Mouse (Mus musculus): Measurements from ENCODE around the gene Gm10974. TPM values are rescaled to one million over a fixed set of nuclear protein-coding genes. Genes with fewer than 3 reads are reported as not detected.

Gene Gm10974
- total and polyA plus RNA-seq, 2 experiments from 2014 or later = not detected

DNA sequence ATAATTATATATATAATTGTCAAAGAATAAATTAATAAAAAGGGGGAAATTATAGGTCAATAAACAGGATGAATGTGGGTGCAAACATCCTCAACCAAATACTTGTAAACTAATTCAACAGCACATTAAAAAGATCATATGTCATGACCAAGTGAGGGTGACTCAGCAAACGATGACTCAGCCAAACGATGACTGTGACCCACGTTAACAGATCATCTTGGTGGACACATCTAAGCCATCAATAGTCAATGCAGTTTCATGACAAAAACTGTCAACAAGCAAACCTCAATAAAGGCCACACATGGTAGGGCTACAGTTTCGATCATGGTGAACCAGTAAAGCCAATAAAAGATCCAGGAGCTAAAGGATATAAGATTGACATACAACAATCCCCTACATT lies 6.7 kb upstream of the Gm10974 start:
- H3K27me3 ChIP-seq (ENCODE audit: control insufficient read depth, insufficient read depth, low read length) = no peaks in the 10 kb centered on the region
- H3K4me2 ChIP-seq (ENCODE audit: low read depth, low read length) = no peak overlapping the region
- no peak overlapping the region for H3K9ac ChIP-seq (replicated peaks; ENCODE audit: low read depth, low read length)
- peaks cover 10% of the 10 kb centered on the region; the same call in 1 of the 2 replicates for H3K36me3 ChIP-seq (replicated peaks; ENCODE audit: control insufficient read depth, insufficient read depth, low read length)
- no peak overlapping the region for H3K27ac ChIP-seq (ENCODE audit: low read depth)
- peaks cover 16% of the 10 kb centered on the region for H3K9me3 ChIP-seq (replicated peaks; ENCODE audit: control insufficient read depth, low read length)
- TF ChIP-seq EP300 (IDR thresholded peaks at IDR 0.05; ENCODE audit: low read depth) = no peak
- no peak for TF ChIP-seq CTCF (IDR thresholded peaks at IDR 0.05; ENCODE audit: low read depth)
- no peaks in the 10 kb centered on the region for H3K4me1 ChIP-seq (ENCODE audit: control insufficient read depth, insufficient read depth)
- H3K4me3 ChIP-seq (ENCODE audit: low read depth, low read length) = no peak overlapping the region
- DNase-seq (ENCODE audit: low spot score) (no peak), ATAC-seq (ENCODE audit: insufficient read depth, low read depth) (no peak)
- WGBS = 83% methylated on average over 4 of the region's 4 CpGs

DNA sequence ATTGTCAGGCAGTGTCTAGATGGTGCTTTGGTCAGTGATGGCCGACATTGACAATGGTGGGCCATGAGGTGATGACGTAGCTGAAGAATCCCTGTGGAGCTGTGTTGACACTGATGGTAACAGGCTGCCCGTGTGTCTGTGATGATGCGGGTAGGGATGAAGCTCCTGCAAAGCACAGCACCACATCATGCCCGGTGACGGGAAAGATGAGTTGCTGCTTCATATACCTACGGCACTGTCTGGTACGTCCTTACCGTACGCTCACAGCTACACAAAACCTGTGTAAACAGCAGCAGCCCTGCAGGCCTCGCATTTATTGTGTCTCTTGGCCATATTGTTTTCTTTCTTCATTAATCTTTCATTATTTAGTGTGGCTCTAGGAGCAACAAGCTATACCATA lies 1.2 kb upstream of the Gm10974 start:
- WGBS = 90% methylated on average over 11 of the region's 11 CpGs
- no peak for ATAC-seq (ENCODE audit: insufficient read depth, low read depth)
- TF ChIP-seq EP300 (IDR thresholded peaks at IDR 0.05; ENCODE audit: low read depth) = no peak
- no peak for TF ChIP-seq CTCF (IDR thresholded peaks at IDR 0.05; ENCODE audit: low read depth)

DNA sequence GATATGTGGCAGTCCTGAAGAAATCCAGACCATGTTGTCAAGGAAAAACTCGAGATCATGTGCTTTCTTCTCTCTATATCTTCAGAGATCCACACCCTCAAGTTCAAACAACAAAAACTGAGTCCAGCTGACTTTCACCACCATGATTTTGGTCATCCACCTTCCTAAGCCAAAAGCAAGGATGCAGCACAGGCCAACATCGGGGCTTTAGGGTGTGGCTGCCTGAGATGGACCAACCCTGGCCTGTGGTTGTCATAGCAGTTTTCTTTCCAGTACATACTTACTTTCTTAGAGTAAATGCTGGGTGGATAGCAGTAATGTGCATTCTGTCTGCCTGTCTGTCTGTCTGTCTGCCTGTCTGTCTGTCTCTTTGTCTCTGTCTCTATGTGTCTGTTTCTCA lies 294 bp upstream of the Gm10974 start:
- Histone ChIP-seq H3K9ac (replicated peaks; ENCODE audit: low read depth, low read length) (no peak overlapping the region), H3K27me3 (ENCODE audit: control insufficient read depth, insufficient read depth, low read length) (no peaks in the 10 kb centered on the region), H3K4me1 (ENCODE audit: control insufficient read depth, insufficient read depth) (no peaks in the 10 kb centered on the region; the same call in 1 of the 2 replicates), H3K9me3 (replicated peaks; ENCODE audit: control insufficient read depth, low read length) (peaks cover 12% of the 10 kb centered on the region), H3K4me2 (ENCODE audit: low read depth, low read length) (no peak overlapping the region), H3K4me3 (ENCODE audit: low read depth, low read length) (no peak overlapping the region), H3K36me3 (replicated peaks; ENCODE audit: control insufficient read depth, insufficient read depth, low read length) (peaks cover 3% of the 10 kb centered on the region; the same call in 1 of the 2 replicates), H3K27ac (ENCODE audit: low read depth) (no peak overlapping the region)
- DNase-seq (ENCODE audit: low spot score) (no peak), ATAC-seq (ENCODE audit: insufficient read depth, low read depth) (no peak)
- 66% methylated on average over 2 of the region's 2 CpGs for WGBS
- TF ChIP-seq EP300 (IDR thresholded peaks at IDR 0.05; ENCODE audit: low read depth) (no peak), CTCF (IDR thresholded peaks at IDR 0.05; ENCODE audit: low read depth) (no peak)

More for the DNA sequence above, 1.2 kb upstream of the Gm10974 start:
- H3K9ac ChIP-seq (replicated peaks; ENCODE audit: low read depth, low read length) = no peak overlapping the region
- no peaks in the 10 kb centered on the region; the same call in 1 of the 2 replicates for H3K4me1 ChIP-seq (ENCODE audit: control insufficient read depth, insufficient read depth)
- H3K36me3 ChIP-seq (replicated peaks; ENCODE audit: control insufficient read depth, insufficient read depth, low read length) = peaks cover 10% of the 10 kb centered on the region; the same call in 1 of the 2 replicates
- H3K4me2 ChIP-seq (ENCODE audit: low read depth, low read length) = no peak overlapping the region
- no peak overlapping the region for H3K27ac ChIP-seq (ENCODE audit: low read depth)
- H3K4me3 ChIP-seq (ENCODE audit: low read depth, low read length) = no peak overlapping the region
- DNase-seq (ENCODE audit: low spot score) = no peak
- H3K27me3 ChIP-seq (ENCODE audit: control insufficient read depth, insufficient read depth, low read length) = no peaks in the 10 kb centered on the region
- H3K9me3 ChIP-seq (replicated peaks; ENCODE audit: control insufficient read depth, low read length) = peaks cover 16% of the 10 kb centered on the region

DNA sequence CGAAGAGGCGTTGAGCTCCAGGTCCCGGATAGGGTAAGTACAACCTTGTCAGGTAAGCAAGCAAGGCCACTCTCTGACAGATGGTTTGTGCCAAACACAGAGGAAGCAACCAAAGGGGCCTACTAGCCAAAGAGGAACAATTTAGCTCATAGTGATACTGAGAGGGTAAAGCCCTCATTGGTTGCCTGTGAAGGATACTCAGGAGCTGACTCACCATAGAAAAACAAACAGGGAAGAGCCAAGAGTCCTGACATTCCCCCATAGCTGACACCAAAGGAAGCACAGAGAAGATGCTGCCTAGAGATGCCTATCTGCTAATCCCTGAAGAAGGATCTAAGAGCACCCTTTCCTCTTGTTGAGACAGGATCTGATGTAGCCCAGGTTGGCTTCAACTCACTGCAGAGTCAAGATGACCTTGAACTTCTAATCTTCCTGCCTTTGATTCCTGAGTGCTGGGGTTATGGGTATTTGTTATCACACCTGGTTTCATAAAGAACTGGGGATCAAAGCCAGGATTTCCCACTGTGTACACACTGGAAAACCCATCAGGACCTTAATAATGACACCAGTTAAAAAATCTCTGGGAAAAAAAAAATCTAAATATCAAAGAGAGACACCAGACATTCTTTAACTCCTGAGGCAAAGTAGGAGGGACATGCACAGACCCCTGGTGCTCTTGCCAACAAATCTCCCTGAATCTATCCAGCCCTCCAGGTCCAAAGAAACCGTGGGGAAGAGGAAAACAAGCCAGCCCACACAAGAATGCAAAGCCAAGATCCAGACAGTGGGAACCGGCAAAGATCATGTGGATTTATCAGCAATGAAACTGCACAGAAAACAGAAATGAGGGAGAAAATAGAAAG lies 3.6 kb downstream of the Gm10974 start:
- Histone ChIP-seq H3K9ac (replicated peaks; ENCODE audit: low read depth, low read length) (no peak overlapping the region), H3K9me3 (replicated peaks; ENCODE audit: control insufficient read depth, low read length) (no peaks in the 10 kb centered on the region), H3K4me2 (ENCODE audit: low read depth, low read length) (no peak overlapping the region), H3K4me3 (ENCODE audit: low read depth, low read length) (no peak overlapping the region), H3K27ac (ENCODE audit: low read depth) (0 out of 2 replicates have a peak overlapping the region, but pooled peaks have one; percentile 27), H3K27me3 (ENCODE audit: control insufficient read depth, insufficient read depth, low read length) (no peaks in the 10 kb centered on the region), H3K36me3 (replicated peaks; ENCODE audit: control insufficient read depth, insufficient read depth, low read length) (no peaks in the 10 kb centered on the region), H3K4me1 (ENCODE audit: control insufficient read depth, insufficient read depth) (no peaks in the 10 kb centered on the region; the same call in 1 of the 2 replicates)
- WGBS = 64% methylated on average over 5 of the region's 5 CpGs
- TF ChIP-seq CTCF (IDR thresholded peaks at IDR 0.05; ENCODE audit: low read depth) (no peak), EP300 (IDR thresholded peaks at IDR 0.05; ENCODE audit: low read depth) (no peak)
- DNase-seq (ENCODE audit: low spot score) (no peak), ATAC-seq (ENCODE audit: insufficient read depth, low read depth) (no peak)

DNA sequence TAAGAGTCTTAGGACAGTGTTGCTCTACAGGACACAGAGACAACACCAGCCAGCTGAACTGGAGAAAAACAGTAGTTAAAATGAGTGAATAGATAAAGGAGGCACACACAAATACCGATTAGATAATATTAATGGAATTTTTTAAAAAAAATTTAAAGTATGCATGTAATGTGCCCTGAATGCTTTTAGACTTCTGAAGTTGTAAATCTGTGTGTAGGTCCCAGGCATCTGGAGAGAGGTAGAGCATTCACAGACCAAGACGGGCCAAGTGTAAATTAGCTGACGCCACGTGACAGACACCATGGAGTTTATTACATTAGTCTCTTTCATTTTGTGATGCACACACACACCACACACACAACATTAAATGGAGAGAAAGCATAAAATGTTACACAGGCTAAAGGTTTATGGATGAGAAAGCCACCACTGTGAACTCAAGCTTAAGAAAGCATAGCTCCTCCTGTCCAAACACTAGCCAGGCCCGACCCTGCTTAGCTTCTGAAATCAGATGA lies 4.3 kb downstream of the Gm10974 start:
- Histone ChIP-seq H3K4me3 (ENCODE audit: low read depth, low read length) (no peak overlapping the region), H3K27ac (ENCODE audit: low read depth) (0 out of 2 replicates have a peak overlapping the region, but pooled peaks have one; percentile 27), H3K36me3 (replicated peaks; ENCODE audit: control insufficient read depth, insufficient read depth, low read length) (no peaks in the 10 kb centered on the region), H3K27me3 (ENCODE audit: control insufficient read depth, insufficient read depth, low read length) (no peaks in the 10 kb centered on the region), H3K4me1 (ENCODE audit: control insufficient read depth, insufficient read depth) (no peaks in the 10 kb centered on the region; the same call in 1 of the 2 replicates), H3K9ac (replicated peaks; ENCODE audit: low read depth, low read length) (no peak overlapping the region), H3K9me3 (replicated peaks; ENCODE audit: control insufficient read depth, low read length) (no peaks in the 10 kb centered on the region), H3K4me2 (ENCODE audit: low read depth, low read length) (no peak overlapping the region)
- ATAC-seq (ENCODE audit: insufficient read depth, low read depth) (no peak), DNase-seq (ENCODE audit: low spot score) (no peak)
- TF ChIP-seq EP300 (IDR thresholded peaks at IDR 0.05; ENCODE audit: low read depth) (no peak), CTCF (IDR thresholded peaks at IDR 0.05; ENCODE audit: low read depth) (no peak)
- WGBS = 50% methylated on average over 5 of the region's 5 CpGs
